Mouse (Mus musculus): ENCODE measurements around the gene Uhrf1. TPM values are rescaled to one million over a fixed set of nuclear protein-coding genes. Genes with fewer than 3 reads are reported as not detected.
A peak's percentile ranks its signal among the peaks of the same experiment; 100 is the strongest.

Uhrf1 gene
- polyA plus RNA-seq, 2 experiments from 2014 or later: 19.4 to 33.7 TPM

DNA sequence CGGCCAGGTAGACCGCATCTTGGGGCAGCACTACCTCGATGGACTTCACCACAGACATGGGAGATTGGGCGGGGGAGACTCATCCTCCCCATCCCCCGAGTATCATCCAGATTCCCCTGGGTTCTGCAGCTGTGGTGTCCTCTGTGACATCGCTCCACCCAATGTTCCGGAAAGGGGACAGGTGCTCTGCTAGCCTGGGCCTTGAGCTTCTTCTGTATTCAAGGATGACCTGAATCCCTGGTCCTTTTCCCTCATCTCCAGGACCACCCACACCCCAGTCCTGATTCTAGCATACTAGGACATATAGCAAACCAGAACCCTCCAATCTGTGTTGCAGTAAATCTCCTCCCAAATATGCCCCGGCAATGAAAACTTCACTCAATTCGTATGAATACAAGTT lies 2.9 kb upstream of the Uhrf1 start, which contains the start of gene Arrdc5:
Gene Arrdc5, minus strand, starts transcription at position 101 of the 400 bp plus-strand sequence.
- no peak for ATAC-seq

GRCm38 (mm10) chr17:56302363-56302996 lies 641 bp upstream of the Uhrf1 start:
- ATAC-seq: no peak

DNA sequence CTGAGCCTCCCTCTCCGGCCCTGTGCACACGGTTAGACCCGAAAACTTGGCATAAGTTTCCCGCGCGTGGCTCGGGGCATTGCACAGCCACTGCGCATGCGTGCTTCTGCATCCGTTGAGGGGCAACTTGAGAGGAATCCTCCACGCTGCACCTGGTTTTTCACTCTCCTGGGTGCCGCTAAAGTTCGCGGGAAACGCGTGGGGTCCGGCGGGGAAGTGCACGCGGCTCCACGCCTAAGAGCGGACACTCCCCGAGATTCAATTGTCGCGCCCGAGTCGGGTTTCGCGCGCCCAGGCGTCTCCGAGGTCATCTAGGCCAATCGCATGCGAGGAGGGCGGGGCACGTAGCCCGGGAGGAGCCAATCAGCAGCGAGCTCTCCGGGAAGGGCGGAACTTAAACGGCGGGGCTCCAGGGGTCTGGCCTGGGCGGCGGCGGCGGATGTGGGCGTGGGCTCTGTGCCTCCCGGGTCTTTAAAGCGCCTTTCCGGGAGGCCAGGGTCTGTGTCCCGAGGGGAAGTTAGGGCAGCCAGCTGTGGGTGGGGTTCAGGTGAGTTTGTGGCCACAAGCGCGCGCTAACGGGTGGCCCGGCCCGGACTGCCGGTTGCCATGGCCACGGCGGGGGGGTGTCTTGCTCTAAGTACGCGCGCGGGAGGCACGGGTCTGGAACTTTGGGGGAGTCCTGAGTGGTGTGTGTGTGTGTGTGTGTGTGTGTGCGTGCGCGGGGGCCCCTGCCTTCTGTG lies 896 bp downstream of the Uhrf1 start:
- peak; percentile 98 for ATAC-seq

DNA sequence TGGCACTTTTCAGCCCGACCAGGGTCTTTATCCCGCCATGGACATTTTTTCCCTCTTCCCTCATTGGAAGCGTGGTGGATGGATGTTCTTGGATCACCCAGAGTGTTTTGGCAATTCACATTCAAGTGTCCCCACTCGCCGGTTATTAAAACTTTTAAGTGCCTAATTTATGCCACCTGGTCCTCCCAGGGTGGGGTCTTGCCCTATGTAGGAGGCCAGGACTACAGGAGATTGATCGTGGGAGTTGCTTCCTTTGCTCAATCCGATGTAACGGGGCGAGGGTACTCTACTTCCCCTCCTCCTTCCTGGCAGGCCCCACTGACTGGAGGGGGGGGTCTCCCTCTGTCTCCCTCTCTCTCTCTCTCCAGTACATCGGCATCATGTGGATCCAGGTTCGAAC lies 1.6 kb downstream of the Uhrf1 start:
- ATAC-seq: no peak

DNA sequence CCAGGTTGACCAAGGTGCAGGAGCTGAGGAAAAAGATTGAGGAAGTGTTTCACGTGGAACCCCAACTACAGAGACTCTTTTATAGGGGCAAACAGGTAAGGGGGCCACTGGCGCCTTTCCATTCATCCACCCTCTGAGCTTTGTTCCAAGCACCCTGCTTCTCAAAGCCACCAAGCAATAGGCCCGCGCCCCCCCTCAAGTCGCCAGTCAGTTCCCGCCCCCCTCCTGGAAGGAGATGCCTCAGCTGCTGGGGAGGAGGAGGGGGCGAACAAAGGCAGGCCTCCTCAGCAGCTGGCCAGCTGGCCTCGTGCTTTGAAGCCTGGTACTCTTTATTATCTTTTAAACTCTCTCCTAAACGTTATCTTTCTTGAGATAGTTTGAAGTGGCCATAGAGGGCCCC lies 2.0 kb downstream of the Uhrf1 start:
- no peak for ATAC-seq

- no peak for ATAC-seq
These were observed 2.7 kb downstream of the Uhrf1 start for GRCm38 (mm10) chr17:56305826-56306225.

- ATAC-seq: no peak
These were observed 5.0 kb downstream of the Uhrf1 start for GRCm38 (mm10) chr17:56308088-56308487.

DNA sequence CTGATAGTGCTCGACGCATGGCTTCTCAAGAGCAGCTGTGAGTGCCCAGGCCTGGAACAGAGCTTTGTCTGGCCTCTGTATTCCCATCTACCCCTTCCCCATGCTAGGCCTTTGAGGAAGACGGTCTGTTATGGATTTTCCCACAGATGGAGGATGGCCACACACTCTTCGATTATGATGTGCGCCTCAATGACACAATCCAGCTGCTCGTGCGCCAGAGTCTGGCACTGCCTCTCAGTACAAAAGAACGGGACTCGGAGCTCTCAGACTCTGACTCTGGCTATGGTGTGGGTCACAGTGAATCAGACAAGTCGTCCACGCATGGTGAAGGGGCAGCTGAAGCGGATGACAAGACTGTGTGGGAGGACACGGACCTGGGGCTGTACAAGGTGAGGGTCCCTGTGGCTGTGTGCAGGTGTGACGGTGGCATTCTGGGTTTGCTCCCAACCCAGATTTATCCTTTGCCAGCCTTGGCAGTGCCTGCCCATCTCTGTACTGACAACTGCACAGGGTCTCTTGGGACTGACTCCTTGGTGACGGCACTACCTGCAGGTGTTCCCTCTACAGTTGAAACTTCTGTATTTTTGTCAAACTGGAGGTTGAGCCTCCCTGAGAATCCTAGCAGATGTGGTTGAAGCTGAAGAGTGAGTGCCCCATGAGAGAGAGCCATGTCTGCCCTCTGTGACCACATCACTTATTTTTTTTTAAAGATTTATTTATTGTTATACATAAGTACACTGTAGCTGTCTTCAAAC lies 6.2 kb downstream of the Uhrf1 start:
- no peak for ATAC-seq

DNA sequence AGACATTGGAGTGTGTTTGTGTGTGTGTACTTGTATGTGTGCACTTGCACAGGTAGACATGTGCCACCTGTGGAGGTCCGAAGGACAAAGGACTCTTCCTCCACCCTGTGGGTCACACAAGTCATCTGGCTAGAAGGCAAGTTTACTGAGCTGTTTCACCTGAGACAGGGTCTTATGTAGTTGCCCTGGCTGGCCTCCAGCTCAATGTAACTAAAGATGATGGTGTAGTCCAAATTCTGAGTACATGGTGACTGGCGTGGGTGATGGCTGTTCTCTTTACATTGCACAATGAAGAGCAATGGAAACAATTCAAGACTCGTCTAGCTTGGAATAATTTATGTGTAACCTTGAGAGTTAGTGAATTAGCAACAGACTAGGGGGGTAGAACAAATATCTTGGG lies 21.3 kb downstream of the Uhrf1 start:
- no peak for ATAC-seq

- peak; percentile 97 for ATAC-seq
These were observed 22.5 kb downstream of the Uhrf1 start, which contains the start of gene Kdm4b for GRCm38 (mm10) chr17:56325450-56326152. Kdm4b (plus strand) TSS chr17:56326062.

DNA sequence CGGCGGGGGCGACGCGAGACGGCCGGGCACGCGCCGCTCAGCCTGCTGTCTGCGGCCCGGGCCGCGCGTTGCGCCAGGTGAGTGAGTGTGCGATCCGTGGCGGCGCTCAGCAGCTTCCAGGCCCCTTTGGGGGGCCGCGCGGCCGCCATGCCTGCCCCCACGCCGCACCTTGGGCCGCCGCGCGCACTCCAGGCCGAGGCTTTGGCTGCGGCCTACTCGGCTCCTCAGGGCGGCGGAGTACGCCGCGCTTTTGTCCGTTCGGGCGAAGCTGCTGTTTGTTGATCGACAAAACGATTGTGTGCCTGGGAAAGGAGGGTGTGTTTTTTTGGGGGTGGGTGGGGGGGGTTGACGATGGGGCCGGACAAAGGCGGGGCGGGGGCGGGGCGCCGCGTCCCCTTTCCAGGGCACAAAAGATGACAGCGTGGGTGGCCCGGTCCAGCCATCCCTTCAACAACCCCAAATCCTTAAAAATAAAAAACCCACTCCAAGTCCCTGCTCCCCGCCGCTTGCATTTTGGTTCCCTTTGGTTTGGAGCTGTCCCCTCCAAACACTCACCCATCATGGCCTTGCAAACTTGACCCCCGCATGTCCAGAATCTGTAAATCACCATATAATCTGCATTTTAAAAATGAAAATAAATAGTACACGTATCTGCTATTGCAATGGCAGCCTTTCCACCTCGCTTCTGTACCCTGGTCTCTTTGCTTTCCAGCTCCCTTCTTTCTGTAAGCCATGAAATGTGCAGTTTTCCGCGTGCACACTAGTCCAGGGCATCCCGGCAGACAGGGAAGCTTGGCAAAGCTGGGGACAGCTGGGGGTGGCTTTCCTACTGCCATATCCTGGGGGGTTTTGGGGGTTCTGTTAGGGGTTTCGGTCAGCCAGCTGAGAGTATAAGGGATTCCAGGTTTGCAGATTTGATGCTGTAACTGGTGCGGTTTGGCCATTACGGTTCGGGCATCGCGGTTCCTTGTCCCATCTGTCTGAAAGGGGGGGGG lies 23.3 kb downstream of the Uhrf1 start:
- no peak for ATAC-seq

- no peak for ATAC-seq
These were observed 26.1 kb downstream of the Uhrf1 start for GRCm38 (mm10) chr17:56329267-56329666.

GRCm38 (mm10) chr17:56330345-56330744 lies 27.2 kb downstream of the Uhrf1 start:
- peak; percentile 10 for ATAC-seq

DNA sequence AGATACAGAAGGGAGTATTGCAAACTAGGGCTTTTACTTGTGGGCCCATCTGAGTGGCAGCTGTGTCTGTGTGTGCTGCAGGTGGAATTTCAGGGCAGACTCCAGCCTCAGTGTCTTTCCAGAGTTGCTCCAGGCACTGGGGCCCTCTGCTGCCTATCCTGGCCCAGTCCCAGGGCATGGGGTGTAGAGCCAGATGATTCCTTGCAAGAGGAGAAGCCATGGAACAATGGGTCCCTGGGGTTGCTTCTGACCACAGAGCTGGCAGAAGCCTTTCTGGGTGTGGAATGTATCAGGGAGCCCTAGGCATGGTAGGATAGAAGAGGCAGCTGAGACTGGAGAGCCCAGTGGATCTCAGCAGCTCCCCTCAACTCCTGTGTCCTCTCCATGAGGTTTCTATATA lies 28.1 kb downstream of the Uhrf1 start:
- ATAC-seq: no peak

DNA sequence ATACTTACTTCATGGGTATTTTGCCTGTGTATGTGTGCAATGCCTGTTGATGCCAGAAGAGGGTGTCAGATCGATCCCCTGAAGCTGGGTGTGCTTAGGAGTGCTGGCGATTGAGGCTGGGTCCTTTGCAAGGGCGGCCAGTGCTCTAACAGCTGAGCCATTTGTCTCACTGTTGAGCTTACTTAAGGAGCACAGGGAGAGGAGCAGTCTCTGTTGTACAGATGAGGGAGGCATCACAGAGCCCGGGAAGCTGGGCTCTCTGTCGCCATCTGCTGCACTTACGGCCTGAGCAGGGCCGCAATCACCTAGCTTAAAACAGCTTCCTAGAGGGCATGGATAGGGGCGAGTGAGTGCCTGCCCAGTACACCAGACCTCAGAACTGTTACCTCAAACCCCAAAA lies 29.9 kb downstream of the Uhrf1 start:
- no peak for ATAC-seq

DNA sequence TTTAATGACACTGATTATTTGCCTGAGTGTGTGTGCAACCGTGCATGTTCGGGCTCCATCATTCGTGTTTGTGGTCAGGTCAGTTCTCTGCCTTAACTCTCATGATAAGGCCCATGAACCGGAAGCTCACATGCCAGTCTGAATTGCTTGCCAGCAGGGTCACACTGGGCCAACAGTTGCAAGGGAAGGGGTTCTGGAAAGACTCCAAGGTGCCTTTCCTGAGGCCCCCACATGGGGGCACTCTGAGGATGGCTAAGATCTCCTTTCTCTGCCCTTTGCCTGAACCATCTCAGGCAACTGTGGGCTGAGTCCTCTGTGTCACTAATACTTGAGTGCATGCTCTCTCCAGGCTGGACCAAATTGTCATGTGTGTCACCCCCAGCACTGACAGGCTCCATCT lies 34.1 kb downstream of the Uhrf1 start:
- no peak for ATAC-seq

DNA sequence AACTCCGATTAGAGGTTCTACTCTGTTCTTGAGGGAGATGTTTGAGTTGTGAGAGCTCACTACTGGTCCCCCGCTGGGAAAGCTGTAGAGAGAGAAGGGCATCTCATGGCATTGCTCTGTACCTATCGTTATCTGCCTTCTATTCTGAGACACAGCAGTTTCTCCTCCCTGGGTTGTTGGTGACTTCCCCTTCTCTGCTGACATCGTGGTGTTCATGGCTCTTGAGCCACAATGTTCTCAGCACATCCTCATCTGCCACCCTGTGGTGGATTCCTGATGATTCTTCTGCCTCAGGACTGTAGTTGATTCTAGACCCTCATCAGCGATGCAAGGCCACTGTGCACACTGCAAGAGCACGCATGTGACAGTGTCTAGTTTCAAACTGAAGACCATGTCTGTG lies 34.7 kb downstream of the Uhrf1 start:
- ATAC-seq: no peak

GRCm38 (mm10) chr17:56338909-56339308 lies 35.8 kb downstream of the Uhrf1 start:
- ATAC-seq: peak; percentile 46

DNA sequence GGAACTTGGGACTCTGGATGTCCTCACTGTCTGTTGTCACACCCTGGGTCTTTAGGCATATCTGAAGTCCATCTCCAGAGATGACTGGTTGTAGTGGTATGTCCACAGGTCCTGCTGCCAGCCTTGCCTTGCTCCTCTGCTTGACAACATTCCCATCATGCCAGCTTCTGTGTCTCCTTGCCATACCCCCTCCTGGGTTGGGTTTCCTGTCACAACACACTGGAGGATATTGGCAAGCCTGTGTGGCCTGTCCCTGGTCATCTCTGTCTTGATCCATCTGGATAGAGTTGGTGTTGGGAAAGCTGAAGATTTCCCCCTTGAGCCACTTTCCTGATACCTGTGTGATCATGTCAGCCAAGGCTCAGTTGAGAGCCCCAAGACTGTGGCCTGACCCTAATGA lies 37.6 kb downstream of the Uhrf1 start:
- ATAC-seq: no peak

GRCm38 (mm10) chr17:56343466-56343865 lies 40.3 kb downstream of the Uhrf1 start:
- no peak for ATAC-seq

- ATAC-seq: no peak
These were observed 42.2 kb downstream of the Uhrf1 start for GRCm38 (mm10) chr17:56345364-56345763.

- ATAC-seq: no peak
These were observed 45.0 kb downstream of the Uhrf1 start for GRCm38 (mm10) chr17:56348128-56348527.
